ENCODE assay signal across 32 mouse cellular contexts in the genomic region with DNA sequence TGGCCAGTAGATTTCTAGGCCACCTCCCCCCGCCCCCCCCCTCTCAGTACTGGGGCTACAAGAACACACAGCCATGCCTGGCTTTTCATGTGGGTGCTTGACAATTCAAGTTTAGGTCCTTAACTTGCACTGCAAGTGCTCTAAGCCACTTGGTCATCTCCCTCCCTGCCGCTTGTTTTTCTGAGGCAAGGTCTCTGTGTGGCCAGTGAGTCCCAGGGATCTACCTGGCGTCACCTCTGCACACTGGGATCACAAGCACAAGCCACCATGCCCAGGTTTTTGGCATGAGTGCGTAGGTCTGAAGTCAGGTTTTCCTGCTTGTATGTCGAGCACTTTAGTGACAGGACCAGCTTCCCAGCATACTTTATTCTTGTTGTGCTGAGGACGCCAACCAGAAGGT.
"Had no signal": no experiment of that assay in that cellular context is flagged by ENCODE, and none has a peak within 500 bp of the region (broad histone marks: within the 10 kb centered on the region; RNA-seq: fewer than 3 reads in every experiment).

No protein-coding gene starts in this region.

- H3K9me3 ChIP-seq: heart, embryonic 12.5 days; heart, embryonic 13.5 days; heart, embryonic 15.5 days; hindbrain, embryonic 10.5 days; hindbrain, embryonic 12.5 days; hindbrain, embryonic 13.5 days; hindbrain, embryonic 15.5 days; intestine, embryonic 15.5 days; kidney, embryonic 15.5 days had no signal

- H3K9ac ChIP-seq: heart, embryonic 12.5 days; heart, embryonic 13.5 days; heart, embryonic 15.5 days; hindbrain, embryonic 12.5 days; hindbrain, embryonic 13.5 days; hindbrain, embryonic 14.5 days; hindbrain, embryonic 15.5 days; intestine, embryonic 15.5 days; kidney, embryonic 15.5 days had no signal

- H3K27me3 ChIP-seq: heart, embryonic 12.5 days; heart, embryonic 13.5 days; heart, embryonic 15.5 days; hindbrain, embryonic 12.5 days; hindbrain, embryonic 13.5 days; hindbrain, embryonic 15.5 days; intestine, embryonic 15.5 days; kidney, embryonic 15.5 days had no signal

- DNase-seq: heart, postnatal 10 days; heart, postnatal 14 days; heart, postnatal 36 days; heart, postnatal 4 days; kidney, adult 11 months; kidney, adult 18-20 months; kidney, adult 2 months; kidney, adult 8-10 months; kidney, adult 9 months; kidney, postnatal 10 days; kidney, postnatal 14 days; kidney, postnatal 4 days; layer of hippocampus, adult 9-11 months; layer of hippocampus, postnatal 36 days had no signal

- H3K4me3 ChIP-seq: heart, embryonic 12.5 days; heart, embryonic 13.5 days; heart, embryonic 15.5 days; hindbrain, embryonic 10.5 days; hindbrain, embryonic 12.5 days; hindbrain, embryonic 13.5 days; hindbrain, embryonic 15.5 days; intestine, embryonic 15.5 days; kidney, embryonic 15.5 days; layer of hippocampus, adult 2 months; left cerebral cortex, adult 2 months had no signal

- H3K36me3 ChIP-seq: heart, embryonic 12.5 days; heart, embryonic 13.5 days; heart, embryonic 15.5 days; hindbrain, embryonic 10.5 days; hindbrain, embryonic 12.5 days; hindbrain, embryonic 13.5 days; hindbrain, embryonic 15.5 days; intestine, embryonic 15.5 days; kidney, embryonic 15.5 days had no signal

- H3K27ac ChIP-seq: heart, embryonic 13.5 days; heart, embryonic 15.5 days; hindbrain, embryonic 10.5 days; hindbrain, embryonic 12.5 days; hindbrain, embryonic 13.5 days; hindbrain, embryonic 14.5 days; hindbrain, embryonic 15.5 days; hindbrain, postnatal 0 days; intestine, embryonic 15.5 days; kidney, embryonic 15.5 days; kidney, postnatal 0 days; layer of hippocampus, adult 2 months; left cerebral cortex, adult 2 months had no signal

- H3K4me2 ChIP-seq: heart, embryonic 12.5 days; heart, embryonic 13.5 days; heart, embryonic 15.5 days; hindbrain, embryonic 12.5 days; hindbrain, embryonic 13.5 days; hindbrain, embryonic 14.5 days; hindbrain, embryonic 15.5 days; intestine, embryonic 15.5 days; kidney, embryonic 15.5 days had no signal

- ATAC-seq: hindbrain, embryonic 16.5 days; hindbrain, postnatal 0 days; inflammation-experienced regulatory T-cells, adult 6 months; intestine, embryonic 15.5 days; intestine, embryonic 16.5 days; intestine, postnatal 0 days had no signal
